8 mouse cellular contexts compared by ENCODE assay signal in genomic region chr15:8629317-8629831, GRCm38 (mm10).
DNase-seq lines count a peak whose midpoint lies in the region; ATAC-seq lines count a peak whose summit lies in the region.

No protein-coding gene starts in this region.

- intact Hi-C loops in left cerebral cortex, postnatal 36 days (cut with DNase I), result loop anchor here (1.0 to 5.0 kb wide), 2 partner anchors 68 to 256 kb away; no protein-coding TSS in a partner anchor

- ATAC-seq in megakaryocyte-erythroid progenitor cell, adult 5-6 weeks (replicated peaks; ENCODE audit: low FRiP score, low TSS enrichment, poor library complexity, severe bottlenecking), result peak; percentile 48; the same call in 1 of the 2 replicates
- ATAC-seq in erythroid progenitor cell, adult 5-6 weeks (replicated peaks; ENCODE audit: low FRiP score, poor library complexity, severe bottlenecking), result no peak

- DNase-seq in adrenal gland, postnatal 36 days, result peak; percentile 71 to 79
- peak; percentile 88 for DNase-seq in embryo, embryonic 9.5 days (ENCODE audit: extremely low spot score)
- peak; percentile 94 for DNase-seq in heart, adult 11 months
- peak; percentile 30 for DNase-seq in kidney, adult 11 months
- peak; percentile 67 to 78 for DNase-seq in left cerebral cortex, postnatal 36 days (ENCODE audit: low spot score in 2 of 2)
- peak; percentile 44 to 63 for DNase-seq in right cerebral cortex, postnatal 36 days (ENCODE audit: low spot score in 2 of 2)

Comparison
In these comparisons a context has a peak if more than half of its experiments do, and no peak if none do; other contexts are left out.
1. DNase-seq: peak in every context shown above with its lines; median percentile 94 in heart, adult 11 months; 88 in embryo, embryonic 9.5 days; 75 in adrenal gland, postnatal 36 days; 72 in left cerebral cortex, postnatal 36 days; 54 in right cerebral cortex, postnatal 36 days; 30 in kidney, adult 11 months.